12 mouse cellular contexts compared by ENCODE assay signal in the genomic region with DNA sequence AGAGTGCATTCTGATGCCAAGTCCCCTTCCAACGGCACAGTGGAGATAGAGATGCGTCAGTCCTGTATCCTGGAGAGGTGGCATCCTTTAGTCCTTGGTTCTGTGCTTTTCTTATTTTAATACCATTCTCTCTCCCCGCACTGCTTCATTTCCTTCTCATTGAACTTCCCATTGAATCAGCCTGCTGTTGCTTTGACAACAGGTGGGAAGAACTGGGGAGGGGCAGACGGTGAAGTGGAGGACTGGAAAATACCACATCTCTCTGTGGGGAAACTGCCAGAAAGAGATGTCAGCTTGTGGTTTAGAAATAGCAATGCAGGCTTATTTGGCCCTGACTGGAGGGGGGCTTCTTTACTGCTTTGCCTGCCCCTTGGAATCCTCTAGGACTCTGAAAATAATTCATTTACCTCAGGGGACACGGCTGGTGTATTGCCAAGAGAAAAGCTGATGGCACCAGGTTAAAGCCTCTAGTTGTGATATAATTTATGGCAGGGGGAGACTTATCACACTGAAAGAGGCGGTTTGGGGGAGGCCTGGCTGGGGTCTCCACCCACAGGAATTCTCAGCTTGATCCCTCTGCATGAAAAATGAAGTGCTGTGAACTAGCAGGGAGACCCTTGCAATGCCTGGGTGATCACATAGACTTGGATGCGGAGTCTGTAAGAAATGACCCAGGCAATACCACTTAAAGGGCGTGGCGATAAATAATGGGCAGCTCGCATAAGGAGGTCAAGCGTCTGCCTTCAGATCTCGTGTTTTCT.
DNase-seq lines count a peak whose midpoint lies in the region.
"Had no signal": no experiment of that assay in that cellular context is flagged by ENCODE, and none has a peak within 500 bp of the region (broad histone marks: within the 10 kb centered on the region; RNA-seq: fewer than 3 reads in every experiment).

No protein-coding gene starts in this region.

- peak; percentile 15 for DNase-seq in embryo, embryonic 10 days (ENCODE audit: low spot score)
- DNase-seq in embryo, embryonic 9.5 days (ENCODE audit: extremely low spot score) = no peak
- peak; percentile 13 for DNase-seq in layer of hippocampus, adult 11-12 months (ENCODE audit: low spot score)
- no peak for DNase-seq in layer of hippocampus, postnatal 25 days (ENCODE audit: extremely low spot score in 1 of 2, low spot score in 1 of 2)
- DNase-seq in NIH3T3 (ENCODE audit: low read depth) = peak; percentile 4
- DNase-seq in layer of hippocampus, adult 9-11 months = peak; percentile 32
- no peak for DNase-seq in cerebellum, postnatal 4 days (ENCODE audit: low spot score in 2 of 2)
- DNase-seq in ovary, postnatal 10 days (ENCODE audit: low spot score) = no peak
- DNase-seq: adrenal gland, adult 2 months; gastrocnemius, postnatal 36 days; lung, embryonic 14.5 days; retina, postnatal 1 day had no signal

Comparison
In these comparisons a context has a peak if more than half of its experiments do, and no peak if none do; other contexts are left out.
1. DNase-seq: peak in embryo, embryonic 10 days (single experiment), layer of hippocampus, adult 11-12 months (single experiment), NIH3T3 (single experiment) and layer of hippocampus, adult 9-11 months (single experiment); none in embryo, embryonic 9.5 days (single experiment), layer of hippocampus, postnatal 25 days (0 of 2), cerebellum, postnatal 4 days (0 of 2) and ovary, postnatal 10 days (single experiment).